Mouse (Mus musculus): ENCODE data around the gene Wdr53. TPM values are rescaled to one million over a fixed set of nuclear protein-coding genes. Genes with fewer than 3 reads are reported as not detected.

The Wdr53 gene
- polyA plus RNA-seq (2012; rRNA removed) = 13.7 and 13.8 TPM in 2 replicates
- 17.8 and 18.1 TPM in 2 replicates for polyA plus RNA-seq (2014; fragmentation: Nextera tagmentation; extraction: Ambion mirVana)

- Histone ChIP-seq H3K36me3 (ENCODE audit: control insufficient read depth, insufficient read depth, low read length) (peaks cover 2% of the 10 kb centered on the region; the same call in 1 of the 2 replicates), H3K9me3 (ENCODE audit: control insufficient read depth, low read length) (no peaks in the 10 kb centered on the region), H3K27me3 (ENCODE audit: control insufficient read depth, insufficient read depth, low read length) (no peaks in the 10 kb centered on the region), H3K4me3 (replicated peaks; ENCODE audit: low read length) (peak within 1 kb of the TSS; percentile 67), H3K4me1 (ENCODE audit: control insufficient read depth, insufficient read depth, low read length) (peaks cover 15% of the 10 kb centered on the region), H3K9ac (ENCODE audit: low read depth, low read length, severe bottlenecking) (peak within 1 kb of the TSS; percentile 81), H3K27ac (replicated peaks; ENCODE audit: low read depth, low read length) (peak within 1 kb of the TSS; percentile 94), H3K4me2 (replicated peaks; ENCODE audit: low read depth, low read length, severe bottlenecking) (peak within 1 kb of the TSS; percentile 70)
- 0% methylated on average over 46 of the region's 48 CpGs for WGBS
- TF ChIP-seq POLR2A (IDR thresholded peaks at IDR 0.05; ENCODE audit: borderline replicate concordance, extremely low read depth, insufficient read depth, insufficient read length) = peak; percentile 67; the same call in 1 of the 2 replicates
- DNase-seq (ENCODE audit: low spot score) (peak; percentile 97), ATAC-seq (ENCODE audit: low FRiP score, low read depth) (peak; percentile 97)
These were observed at the start of gene Wdr53, which contains the start of gene Fbxo45 for GRCm38 (mm10) chr16:32246952-32247370. Gene Wdr53, plus strand, starts transcription at chr16:32247227. Gene Fbxo45, minus strand, starts transcription at chr16:32247158.

DNA sequence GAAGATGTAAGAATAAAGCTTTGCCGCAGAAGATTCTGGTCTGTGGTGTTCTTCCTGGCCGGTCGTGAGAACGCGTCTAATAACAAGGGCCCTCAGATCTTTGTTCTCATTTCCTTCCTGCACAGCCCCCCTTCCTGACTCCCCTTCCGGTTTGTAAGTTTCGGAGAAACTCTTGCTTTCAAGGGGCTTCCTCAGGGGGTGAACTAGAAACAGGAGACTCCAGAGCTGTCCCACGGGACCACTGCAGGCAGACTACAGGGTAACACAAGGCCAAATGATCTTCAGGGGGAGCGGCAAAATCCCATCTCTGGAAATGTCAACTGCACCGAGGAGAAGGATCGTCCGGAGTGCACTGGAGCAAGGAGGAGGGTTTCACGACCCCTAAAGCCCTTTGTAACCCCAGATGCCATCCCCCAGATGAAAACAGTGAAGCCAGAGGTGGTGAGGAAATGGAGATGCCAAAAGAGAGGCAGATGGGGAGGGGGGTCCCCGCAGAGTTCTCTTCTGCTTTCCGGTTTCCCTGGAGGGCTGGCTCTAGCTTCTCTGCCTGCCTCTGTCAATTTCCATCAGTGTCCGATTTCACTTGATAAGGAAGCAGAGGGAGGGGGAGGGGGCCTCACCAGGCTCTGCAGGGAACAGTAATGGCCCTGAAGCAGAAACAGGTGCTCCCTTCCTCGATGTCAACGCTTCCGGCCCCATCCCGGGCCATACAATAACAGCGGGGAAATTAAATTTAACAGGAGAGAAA, 46.6 kb upstream of the Wdr53 start:
- Histone ChIP-seq H3K4me2 (replicated peaks; ENCODE audit: low read depth, low read length, severe bottlenecking) (peak overlapping the region; percentile 22), H3K9me3 (ENCODE audit: control insufficient read depth, low read length) (no peaks in the 10 kb centered on the region), H3K36me3 (ENCODE audit: control insufficient read depth, insufficient read depth, low read length) (no peaks in the 10 kb centered on the region), H3K9ac (ENCODE audit: low read depth, low read length, severe bottlenecking) (peak overlapping the region; percentile 9; the same call in 1 of the 2 replicates), H3K4me3 (replicated peaks; ENCODE audit: low read length) (no peak overlapping the region), H3K27ac (replicated peaks; ENCODE audit: low read depth, low read length) (peak overlapping the region; percentile 3; the same call in 1 of the 2 replicates), H3K27me3 (ENCODE audit: control insufficient read depth, insufficient read depth, low read length) (no peaks in the 10 kb centered on the region), H3K4me1 (ENCODE audit: control insufficient read depth, insufficient read depth, low read length) (no peaks in the 10 kb centered on the region)
- 44% methylated on average over 20 of the region's 21 CpGs for WGBS
- DNase-seq (ENCODE audit: low spot score) = peak; percentile 38
- peak; percentile 55; the same call in 1 of the 2 replicates for ATAC-seq (ENCODE audit: low FRiP score, low read depth)
- no peak for TF ChIP-seq POLR2A (IDR thresholded peaks at IDR 0.05; ENCODE audit: borderline replicate concordance, extremely low read depth, insufficient read depth, insufficient read length)

DNA sequence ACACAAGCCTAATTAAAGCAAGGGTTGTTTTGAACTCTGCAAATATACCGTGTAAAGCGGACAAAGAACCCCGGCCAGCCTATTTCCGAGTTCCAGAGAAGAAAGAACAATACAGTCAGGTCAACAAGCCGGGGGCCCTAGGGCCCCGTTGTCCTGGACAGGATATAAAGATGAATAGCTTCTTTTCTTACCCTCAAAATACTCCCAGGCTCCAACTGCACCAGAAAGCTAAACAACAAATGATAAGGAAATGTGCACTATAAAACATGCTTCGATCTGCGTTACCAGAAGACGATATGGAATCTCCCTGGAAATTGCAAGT, 46.1 kb upstream of the Wdr53 start:
- no peaks in the 10 kb centered on the region for H3K4me1 ChIP-seq (ENCODE audit: control insufficient read depth, insufficient read depth, low read length)
- H3K9me3 ChIP-seq (ENCODE audit: control insufficient read depth, low read length) = no peaks in the 10 kb centered on the region
- TF ChIP-seq POLR2A (IDR thresholded peaks at IDR 0.05; ENCODE audit: borderline replicate concordance, extremely low read depth, insufficient read depth, insufficient read length) = no peak
- H3K4me3 ChIP-seq (replicated peaks; ENCODE audit: low read length) = no peak overlapping the region
- H3K9ac ChIP-seq (ENCODE audit: low read depth, low read length, severe bottlenecking) = peak overlapping the region; percentile 9; the same call in 1 of the 2 replicates
- peak overlapping the region; percentile 22 for H3K4me2 ChIP-seq (replicated peaks; ENCODE audit: low read depth, low read length, severe bottlenecking)
- no peak for DNase-seq (ENCODE audit: low spot score)
- no peaks in the 10 kb centered on the region for H3K36me3 ChIP-seq (ENCODE audit: control insufficient read depth, insufficient read depth, low read length)
- no peak for ATAC-seq (ENCODE audit: low FRiP score, low read depth)
- no peaks in the 10 kb centered on the region for H3K27me3 ChIP-seq (ENCODE audit: control insufficient read depth, insufficient read depth, low read length)
- H3K27ac ChIP-seq (replicated peaks; ENCODE audit: low read depth, low read length) = no peak overlapping the region
- 61% methylated on average over 9 of the region's 9 CpGs for WGBS

DNA sequence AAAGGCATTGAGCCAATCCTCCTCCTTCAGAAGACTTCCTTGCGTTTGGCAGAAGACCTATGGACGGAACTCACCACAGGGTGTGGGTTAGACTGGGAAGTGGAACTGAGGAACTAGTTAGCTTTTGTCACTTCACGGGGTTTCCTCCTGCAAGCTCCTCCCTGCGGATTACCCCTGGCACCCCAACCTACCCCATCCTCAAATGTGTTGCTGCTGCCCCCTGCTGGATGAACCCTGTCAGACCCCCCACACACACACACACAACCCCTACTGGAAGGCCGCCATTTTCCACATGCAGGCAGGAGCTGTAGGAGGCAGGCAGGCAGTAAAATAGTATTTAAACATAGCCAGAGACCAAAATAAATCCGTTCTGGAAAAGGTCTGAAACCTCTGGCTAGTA, 44.3 kb upstream of the Wdr53 start:
- 66% methylated on average over 6 of the region's 6 CpGs for WGBS
- DNase-seq (ENCODE audit: low spot score) = no peak
- H3K27ac ChIP-seq (replicated peaks; ENCODE audit: low read depth, low read length) = no peak overlapping the region

DNA sequence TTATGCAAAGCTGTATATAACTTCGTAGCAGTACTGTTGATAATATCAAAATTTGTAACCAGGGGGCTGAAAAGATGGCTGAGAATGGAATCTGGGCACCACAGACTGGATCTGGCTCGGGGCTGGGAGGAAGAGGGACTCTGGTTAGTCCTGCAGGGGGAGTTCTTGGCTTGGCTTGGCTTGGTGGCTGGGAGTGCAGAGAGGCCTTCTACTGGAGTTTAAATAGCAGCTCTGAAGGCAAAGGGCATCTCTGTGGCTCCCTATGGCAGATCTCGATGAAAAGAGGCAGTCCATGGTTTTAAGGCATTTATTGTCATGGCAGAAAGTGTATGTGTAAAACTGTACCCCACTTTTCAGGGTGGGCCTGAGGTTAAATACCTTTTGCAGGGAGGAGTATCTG, 42.1 kb upstream of the Wdr53 start:
- ATAC-seq (ENCODE audit: low FRiP score, low read depth) (no peak), DNase-seq (ENCODE audit: low spot score) (no peak)
- H3K27me3 ChIP-seq (ENCODE audit: control insufficient read depth, insufficient read depth, low read length) = no peaks in the 10 kb centered on the region
- no peak overlapping the region for H3K4me3 ChIP-seq (replicated peaks; ENCODE audit: low read length)
- H3K4me1 ChIP-seq (ENCODE audit: control insufficient read depth, insufficient read depth, low read length) = no peaks in the 10 kb centered on the region
- no peaks in the 10 kb centered on the region for H3K9me3 ChIP-seq (ENCODE audit: control insufficient read depth, low read length)
- H3K27ac ChIP-seq (replicated peaks; ENCODE audit: low read depth, low read length) = no peak overlapping the region
- H3K9ac ChIP-seq (ENCODE audit: low read depth, low read length, severe bottlenecking) = no peak overlapping the region
- WGBS = 54% methylated on average over 3 of the region's 3 CpGs
- no peaks in the 10 kb centered on the region for H3K36me3 ChIP-seq (ENCODE audit: control insufficient read depth, insufficient read depth, low read length)
- H3K4me2 ChIP-seq (replicated peaks; ENCODE audit: low read depth, low read length, severe bottlenecking) = no peak overlapping the region
- TF ChIP-seq POLR2A (IDR thresholded peaks at IDR 0.05; ENCODE audit: borderline replicate concordance, extremely low read depth, insufficient read depth, insufficient read length) = no peak

More for the DNA sequence above, 44.3 kb upstream of the Wdr53 start:
- no peak for TF ChIP-seq POLR2A (IDR thresholded peaks at IDR 0.05; ENCODE audit: borderline replicate concordance, extremely low read depth, insufficient read depth, insufficient read length)
- H3K4me3 ChIP-seq (replicated peaks; ENCODE audit: low read length) = no peak overlapping the region
- H3K9me3 ChIP-seq (ENCODE audit: control insufficient read depth, low read length) = no peaks in the 10 kb centered on the region
- no peaks in the 10 kb centered on the region for H3K36me3 ChIP-seq (ENCODE audit: control insufficient read depth, insufficient read depth, low read length)
- H3K9ac ChIP-seq (ENCODE audit: low read depth, low read length, severe bottlenecking) = no peak overlapping the region
- no peak overlapping the region for H3K4me2 ChIP-seq (replicated peaks; ENCODE audit: low read depth, low read length, severe bottlenecking)
- H3K27me3 ChIP-seq (ENCODE audit: control insufficient read depth, insufficient read depth, low read length) = no peaks in the 10 kb centered on the region
- ATAC-seq (ENCODE audit: low FRiP score, low read depth) = no peak
- H3K4me1 ChIP-seq (ENCODE audit: control insufficient read depth, insufficient read depth, low read length) = no peaks in the 10 kb centered on the region

Data from limb, embryonic 14.5 days (tissue).